Mouse (Mus musculus): Measurements from ENCODE around the gene Serpinb1c.

DNA sequence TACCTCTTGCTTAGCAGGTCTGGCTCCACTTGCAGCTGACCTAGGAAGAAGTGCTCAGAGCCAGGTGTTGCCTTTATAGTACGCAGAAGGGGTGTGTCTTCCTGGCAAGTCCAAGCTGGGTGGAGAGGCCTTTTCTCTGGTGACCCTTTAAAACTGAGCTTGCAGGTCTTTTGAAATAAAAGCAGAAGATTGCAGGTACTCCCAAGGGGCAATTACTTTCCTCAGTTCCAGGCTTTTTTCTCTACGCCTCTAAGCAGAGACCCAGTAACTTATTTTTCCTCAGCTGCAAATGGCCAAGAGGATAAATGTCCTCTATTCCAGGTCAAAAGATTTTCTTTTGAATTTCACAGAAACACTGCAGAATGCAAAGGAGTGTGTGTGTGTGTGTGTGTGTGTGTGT, at the start of gene Serpinb1c:
- TF ChIP-seq CTCF (IDR thresholded peaks at IDR 0.05; ENCODE audit: borderline replicate concordance, extremely low read depth, insufficient read depth, insufficient read length) (no peak), POLR2A (IDR thresholded peaks at IDR 0.05; ENCODE audit: borderline replicate concordance, extremely low read depth, insufficient read depth, insufficient read length, poor library complexity, severe bottlenecking) (no peak)

Data from brain, embryonic 14.5 days (tissue).